In genomic region chr2:152293727-152294475, GRCm38 (mm10) we compare ENCODE assay signal across 8 mouse cellular contexts. TPM values are rescaled to one million over a fixed set of nuclear protein-coding genes. Genes with fewer than 3 reads are reported as not detected.
DNase-seq lines count a peak whose midpoint lies in the region; ATAC-seq lines count a peak whose summit lies in the region.

TSS of gene Tbc1d20 (plus strand) at chr2:152293828.

- peak; percentile 95 for DNase-seq in Muller cell, postnatal 12 days (ENCODE audit: inconsistent ontology term)
- DNase-seq in cerebellum, adult 9-11 months = peak; percentile 94
- DNase-seq in frontal cortex, postnatal 10 days (ENCODE audit: low spot score in 2 of 2) = peak; percentile 79 to 88
- peak; percentile 87 to 89 for DNase-seq in layer of hippocampus, postnatal 14 days (ENCODE audit: low spot score in 2 of 2)
- DNase-seq in lung, postnatal 14 days = peak; percentile 91
- peak; percentile 81 for DNase-seq in retina, adult 2 months (ENCODE audit: low read depth, low spot score)
- peak; percentile 90 to 93 for DNase-seq in thymus, postnatal 36 days

- H3K9me3 ChIP-seq in hindbrain, embryonic 12.5 days (replicated peaks) = no peaks in the 10 kb centered on the region

- H3K4me1 ChIP-seq in hindbrain, embryonic 12.5 days = peaks cover 16% of the 10 kb centered on the region

- H3K4me2 ChIP-seq in hindbrain, embryonic 12.5 days (replicated peaks) = peak within 1 kb of the TSS; percentile 73

- H3K27ac ChIP-seq in hindbrain, embryonic 12.5 days = peak within 1 kb of the TSS; percentile 82

- peak within 1 kb of the TSS; percentile 84 for H3K4me3 ChIP-seq in hindbrain, embryonic 12.5 days

- H3K9ac ChIP-seq in hindbrain, embryonic 12.5 days = peak within 1 kb of the TSS; percentile 94

- under 1% methylated on average over 64 of the region's 70 CpGs for WGBS in hindbrain, embryonic 12.5 days

- no peaks in the 10 kb centered on the region for H3K27me3 ChIP-seq in hindbrain, embryonic 12.5 days

- no peaks in the 10 kb centered on the region for H3K36me3 ChIP-seq in hindbrain, embryonic 12.5 days

- peak; percentile 98 for ATAC-seq in hindbrain, embryonic 12.5 days (ENCODE audit: low FRiP score)

RNA-seq across cellular contexts. Expression of gene Tbc1d20, which starts in this region (rescaled TPM):
- polyA plus RNA-seq in hindbrain, embryonic 12.5 days (2016; fragmentation: Nextera tagmentation; extraction: Ambion mirVana) = 41.5 and 43.5 TPM in 2 replicates
- total RNA-seq in layer of hippocampus, postnatal 14 days (2021) = 10 to 100 TPM; 49.8 to 57.8 TPM

Comparison
In these comparisons a context has a peak if more than half of its experiments do, and no peak if none do; other contexts are left out.
1. Peak in every context shown above with its lines: DNase-seq, ATAC-seq, H3K4me3 ChIP-seq and H3K27ac ChIP-seq.